Mouse (Mus musculus) neural tube, embryonic 14.5 days (tissue): ENCODE measurements around the gene Sugct. TPM values are rescaled to one million over a fixed set of nuclear protein-coding genes. Genes with fewer than 3 reads are reported as not detected.
A peak's percentile ranks its signal among the peaks of the same experiment; 100 is the strongest.

ENCODE experiments used
- ATAC-seq: fragments of 200-750 bp; cut with Nextera tagmentation; 2 replicates; pipeline ENCODE4 v1.8.0; 2017; ENCODE audit warnings: low read depth, mild to moderate bottlenecking, moderate TSS enrichment, moderate library complexity
- H3K27ac ChIP-seq: fragments of 300-500 bp; sonication (generic); 2 replicates; pipeline ENCODE4 v1.5.1; 2014; ENCODE audit warnings: low read depth, mild to moderate bottlenecking, control low read depth, low read length, moderate library complexity, mixed read lengths
- H3K27me3 ChIP-seq: fragments of 300-500 bp; sonication (generic); 2 replicates; pipeline ENCODE4 v1.6.1; 2014; ENCODE audit warnings: low read length; ENCODE audit not compliant: control insufficient read depth, insufficient read depth
- H3K36me3 ChIP-seq: fragments of 300-500 bp; sonication (generic); 2 replicates; pipeline ENCODE4 v1.6.1; 2014; ENCODE audit warnings: low read length, mixed read lengths; ENCODE audit not compliant: control insufficient read depth, insufficient read depth
- H3K4me1 ChIP-seq: fragments of 300-500 bp; sonication (generic); 2 replicates; pipeline ENCODE4 v1.6.1; 2014; ENCODE audit warnings: low read length; ENCODE audit not compliant: control insufficient read depth, insufficient read depth
- H3K4me2 ChIP-seq: fragments of 300-500 bp; sonication (generic); 2 replicates; pipeline ENCODE4 v1.6.1; 2014; ENCODE audit warnings: mild to moderate bottlenecking, low read depth, low read length, control low read depth
- H3K4me3 ChIP-seq: fragments of 300-500 bp; sonication (generic); 2 replicates; pipeline ENCODE4 v1.5.1; 2014; ENCODE audit warnings: low read depth, low read length, control low read depth, mixed read lengths
- H3K9ac ChIP-seq: fragments of 300-500 bp; sonication (generic); replicated peaks from 2 replicates; pipeline ENCODE4 v1.6.1; 2014; ENCODE audit warnings: low read depth, mild to moderate bottlenecking, control low read depth, low read length, mixed read lengths
- H3K9me3 ChIP-seq: fragments of 300-500 bp; sonication (generic); 2 replicates; pipeline ENCODE4 v1.6.1; 2016; ENCODE audit warnings: low read length; ENCODE audit not compliant: control insufficient read depth
- WGBS: fragments of 180-500 bp; shearing (Covaris S2); extraction: QIAGEN DNeasy Blood & Tissue Kit; methylation state at CpG from one replicate; pipeline ENCODE4 v1.1.7; 2014; 5-methylcytosine and 5-hydroxymethylcytosine counted together
- polyA plus RNA-seq: library from polyadenylated mRNA; unstranded; fragments of >200 nt; fragmentation: Nextera tagmentation; extraction: Ambion mirVana; gene quantifications from 2 replicates; pipeline ENCODE4 v1.2.1, GENCODE M21; 2014

Sugct gene
- polyA plus RNA-seq, 1 experiment from 2014 or later: 2.2 TPM

- Histone ChIP-seq H3K9me3 (no peaks in the 10 kb centered on the region), H3K27me3 (no peaks in the 10 kb centered on the region), H3K4me3 (no peak overlapping the region), H3K4me1 (peaks cover 4% of the 10 kb centered on the region; the same call in 1 of the 2 replicates), H3K36me3 (no peaks in the 10 kb centered on the region), H3K4me2 (no peak overlapping the region), H3K27ac (no peak overlapping the region), H3K9ac (no peak overlapping the region)
- 65% methylated on average over 3 of the region's 3 CpGs for WGBS
- ATAC-seq: no peak
These were observed 4.8 kb upstream of the Sugct start for GRCm38 (mm10) chr13:17700090-17700715.

- Histone ChIP-seq H3K4me3 (peak overlapping the region; percentile 61), H3K9ac (peak overlapping the region; percentile 84), H3K27me3 (no peaks in the 10 kb centered on the region), H3K9me3 (no peaks in the 10 kb centered on the region), H3K36me3 (no peaks in the 10 kb centered on the region), H3K4me1 (peaks cover 4% of the 10 kb centered on the region; the same call in 1 of the 2 replicates), H3K27ac (peak overlapping the region; percentile 79; the same call in 1 of the 2 replicates), H3K4me2 (peak overlapping the region; percentile 80)
- 20% methylated on average over 7 of the region's 7 CpGs for WGBS
- ATAC-seq: no peak
These were observed 686 bp upstream of the Sugct start for GRCm38 (mm10) chr13:17695898-17696580.

GRCm38 (mm10) chr13:17694414-17694813, 939 bp downstream of the Sugct start:
- H3K9ac ChIP-seq: peak overlapping the region; percentile 54; the same call in 1 of the 2 replicates
- H3K4me2 ChIP-seq: peak overlapping the region; percentile 43
- H3K4me3 ChIP-seq: peak overlapping the region; percentile 61
- H3K27ac ChIP-seq: peak overlapping the region; percentile 70
- H3K27me3 ChIP-seq: no peaks in the 10 kb centered on the region
- no peaks in the 10 kb centered on the region for H3K9me3 ChIP-seq
- peak; percentile 83 for ATAC-seq
- WGBS: under 1% methylated on average over 23 of the region's 25 CpGs
- no peaks in the 10 kb centered on the region for H3K36me3 ChIP-seq
- H3K4me1 ChIP-seq: peaks cover 4% of the 10 kb centered on the region; the same call in 1 of the 2 replicates

GRCm38 (mm10) chr13:17693816-17694215, 1.5 kb downstream of the Sugct start:
- Histone ChIP-seq H3K4me1 (peaks cover 4% of the 10 kb centered on the region; the same call in 1 of the 2 replicates), H3K36me3 (no peaks in the 10 kb centered on the region), H3K4me2 (no peak overlapping the region; the same call in 1 of the 2 replicates), H3K27ac (no peak overlapping the region), H3K27me3 (no peaks in the 10 kb centered on the region), H3K4me3 (peak overlapping the region; percentile 61; the same call in 1 of the 2 replicates), H3K9me3 (no peaks in the 10 kb centered on the region), H3K9ac (no peak overlapping the region)
- WGBS: 79% methylated on average over 5 of the region's 5 CpGs
- ATAC-seq: no peak

GRCm38 (mm10) chr13:17691436-17691835, 3.9 kb downstream of the Sugct start:
- Histone ChIP-seq H3K4me1 (peaks cover 4% of the 10 kb centered on the region; the same call in 1 of the 2 replicates), H3K4me3 (no peak overlapping the region), H3K27me3 (no peaks in the 10 kb centered on the region), H3K4me2 (no peak overlapping the region), H3K36me3 (no peaks in the 10 kb centered on the region), H3K9ac (no peak overlapping the region), H3K9me3 (no peaks in the 10 kb centered on the region), H3K27ac (no peak overlapping the region)
- ATAC-seq: no peak
- 69% methylated on average over 1 of the region's 1 CpGs for WGBS

GRCm38 (mm10) chr13:17690686-17691085, 4.7 kb downstream of the Sugct start:
- Histone ChIP-seq H3K9ac (no peak overlapping the region), H3K4me1 (no peaks in the 10 kb centered on the region), H3K4me2 (no peak overlapping the region), H3K9me3 (no peaks in the 10 kb centered on the region), H3K36me3 (no peaks in the 10 kb centered on the region), H3K27ac (no peak overlapping the region), H3K4me3 (no peak overlapping the region), H3K27me3 (no peaks in the 10 kb centered on the region)
- no peak for ATAC-seq

GRCm38 (mm10) chr13:17689461-17689860, 5.9 kb downstream of the Sugct start:
- H3K36me3 ChIP-seq: no peaks in the 10 kb centered on the region
- H3K4me2 ChIP-seq: no peak overlapping the region
- no peak overlapping the region for H3K4me3 ChIP-seq
- no peaks in the 10 kb centered on the region for H3K9me3 ChIP-seq
- no peaks in the 10 kb centered on the region for H3K27me3 ChIP-seq
- no peaks in the 10 kb centered on the region for H3K4me1 ChIP-seq
- H3K9ac ChIP-seq: no peak overlapping the region
- no peak overlapping the region for H3K27ac ChIP-seq
- ATAC-seq: no peak

GRCm38 (mm10) chr13:17671122-17671521, 24.2 kb downstream of the Sugct start:
- Histone ChIP-seq H3K9me3 (no peaks in the 10 kb centered on the region), H3K27me3 (no peaks in the 10 kb centered on the region), H3K36me3 (no peaks in the 10 kb centered on the region), H3K27ac (no peak overlapping the region), H3K9ac (no peak overlapping the region), H3K4me2 (no peak overlapping the region), H3K4me3 (no peak overlapping the region), H3K4me1 (no peaks in the 10 kb centered on the region)
- 91% methylated on average over 1 of the region's 1 CpGs for WGBS
- ATAC-seq: no peak

GRCm38 (mm10) chr13:17667380-17667779, 28.0 kb downstream of the Sugct start:
- no peak for ATAC-seq
- Histone ChIP-seq H3K27ac (no peak overlapping the region), H3K4me2 (no peak overlapping the region), H3K9ac (no peak overlapping the region), H3K4me1 (no peaks in the 10 kb centered on the region), H3K36me3 (no peaks in the 10 kb centered on the region), H3K9me3 (no peaks in the 10 kb centered on the region), H3K27me3 (no peaks in the 10 kb centered on the region), H3K4me3 (no peak overlapping the region)
- 98% methylated on average over 1 of the region's 1 CpGs for WGBS
